Mouse (Mus musculus): ENCODE measurements around the gene Leng8. TPM values are rescaled to one million over a fixed set of nuclear protein-coding genes. Genes with fewer than 3 reads are reported as not detected.

The Leng8 gene
- 501 and 507 TPM in 2 replicates for polyA plus RNA-seq (2012; rRNA removed)

GRCm38 (mm10) chr7:4136771-4137531, at the start of gene Leng8:
Leng8 (plus strand) TSS chr7:4137039.
- TF ChIP-seq CTCF (IDR thresholded peaks at IDR 0.05; ENCODE audit: borderline replicate concordance, extremely low read depth, insufficient read depth, insufficient read length) (no peak), POLR2A (IDR thresholded peaks at IDR 0.05; ENCODE audit: borderline replicate concordance, extremely low read depth, insufficient read depth, insufficient read length, poor library complexity, severe bottlenecking) (peak; percentile 66)
- DNase-seq (ENCODE audit: low read depth) = peak; percentile 100

- DNase-seq (ENCODE audit: low read depth) = no peak
- TF ChIP-seq CTCF (IDR thresholded peaks at IDR 0.05; ENCODE audit: borderline replicate concordance, extremely low read depth, insufficient read depth, insufficient read length) (no peak), POLR2A (IDR thresholded peaks at IDR 0.05; ENCODE audit: borderline replicate concordance, extremely low read depth, insufficient read depth, insufficient read length, poor library complexity, severe bottlenecking) (no peak)
These were observed 49.5 kb upstream of the Leng8 start for GRCm38 (mm10) chr7:4087238-4087895.

- DNase-seq (ENCODE audit: low read depth) = no peak
- TF ChIP-seq CTCF (IDR thresholded peaks at IDR 0.05; ENCODE audit: borderline replicate concordance, extremely low read depth, insufficient read depth, insufficient read length) (no peak), POLR2A (IDR thresholded peaks at IDR 0.05; ENCODE audit: borderline replicate concordance, extremely low read depth, insufficient read depth, insufficient read length, poor library complexity, severe bottlenecking) (no peak)
These were observed 48.9 kb upstream of the Leng8 start for GRCm38 (mm10) chr7:4087896-4088480.

GRCm38 (mm10) chr7:4088679-4089078, 48.2 kb upstream of the Leng8 start:
- DNase-seq (ENCODE audit: low read depth) = no peak
- TF ChIP-seq POLR2A (IDR thresholded peaks at IDR 0.05; ENCODE audit: borderline replicate concordance, extremely low read depth, insufficient read depth, insufficient read length, poor library complexity, severe bottlenecking) (no peak), CTCF (IDR thresholded peaks at IDR 0.05; ENCODE audit: borderline replicate concordance, extremely low read depth, insufficient read depth, insufficient read length) (no peak)

- DNase-seq (ENCODE audit: low read depth) = no peak
- TF ChIP-seq POLR2A (IDR thresholded peaks at IDR 0.05; ENCODE audit: borderline replicate concordance, extremely low read depth, insufficient read depth, insufficient read length, poor library complexity, severe bottlenecking) (no peak), CTCF (IDR thresholded peaks at IDR 0.05; ENCODE audit: borderline replicate concordance, extremely low read depth, insufficient read depth, insufficient read length) (no peak)
These were observed 45.7 kb upstream of the Leng8 start for GRCm38 (mm10) chr7:4091170-4091569.

- TF ChIP-seq CTCF (IDR thresholded peaks at IDR 0.05; ENCODE audit: borderline replicate concordance, extremely low read depth, insufficient read depth, insufficient read length) (no peak), POLR2A (IDR thresholded peaks at IDR 0.05; ENCODE audit: borderline replicate concordance, extremely low read depth, insufficient read depth, insufficient read length, poor library complexity, severe bottlenecking) (no peak)
- no peak for DNase-seq (ENCODE audit: low read depth)
These were observed 38.5 kb upstream of the Leng8 start for GRCm38 (mm10) chr7:4098301-4098700.

- no peak for TF ChIP-seq CTCF (IDR thresholded peaks at IDR 0.05; ENCODE audit: borderline replicate concordance, extremely low read depth, insufficient read depth, insufficient read length)
- DNase-seq (ENCODE audit: low read depth) = no peak
These were observed 38.0 kb upstream of the Leng8 start for GRCm38 (mm10) chr7:4098832-4099231.

- no peak for DNase-seq (ENCODE audit: low read depth)
- TF ChIP-seq CTCF (IDR thresholded peaks at IDR 0.05; ENCODE audit: borderline replicate concordance, extremely low read depth, insufficient read depth, insufficient read length) (no peak), POLR2A (IDR thresholded peaks at IDR 0.05; ENCODE audit: borderline replicate concordance, extremely low read depth, insufficient read depth, insufficient read length, poor library complexity, severe bottlenecking) (no peak)
These were observed 35.7 kb upstream of the Leng8 start for GRCm38 (mm10) chr7:4101144-4101543.

GRCm38 (mm10) chr7:4103411-4103810, 33.4 kb upstream of the Leng8 start:
- peak; percentile 73 for DNase-seq (ENCODE audit: low read depth)
- TF ChIP-seq CTCF (IDR thresholded peaks at IDR 0.05; ENCODE audit: borderline replicate concordance, extremely low read depth, insufficient read depth, insufficient read length) (peak; percentile 73; the same call in 1 of the 2 replicates), POLR2A (IDR thresholded peaks at IDR 0.05; ENCODE audit: borderline replicate concordance, extremely low read depth, insufficient read depth, insufficient read length, poor library complexity, severe bottlenecking) (no peak)

GRCm38 (mm10) chr7:4111766-4112165, 25.1 kb upstream of the Leng8 start:
- DNase-seq (ENCODE audit: low read depth) = peak; percentile 50
- TF ChIP-seq POLR2A (IDR thresholded peaks at IDR 0.05; ENCODE audit: borderline replicate concordance, extremely low read depth, insufficient read depth, insufficient read length, poor library complexity, severe bottlenecking) (no peak), CTCF (IDR thresholded peaks at IDR 0.05; ENCODE audit: borderline replicate concordance, extremely low read depth, insufficient read depth, insufficient read length) (no peak)

GRCm38 (mm10) chr7:4117050-4117814, 19.6 kb upstream of the Leng8 start:
- TF ChIP-seq POLR2A (IDR thresholded peaks at IDR 0.05; ENCODE audit: borderline replicate concordance, extremely low read depth, insufficient read depth, insufficient read length, poor library complexity, severe bottlenecking) = no peak
- no peak for TF ChIP-seq CTCF (IDR thresholded peaks at IDR 0.05; ENCODE audit: borderline replicate concordance, extremely low read depth, insufficient read depth, insufficient read length)
- DNase-seq (ENCODE audit: low read depth) = no peak
